Mouse (Mus musculus) testis, adult 2 months (tissue): ENCODE data around the gene Stac. TPM values are rescaled to one million over a fixed set of nuclear protein-coding genes. Genes with fewer than 3 reads are reported as not detected.

ENCODE experiments used
- H3K27ac ChIP-seq: fragments of 200-500 bp; 2 replicates; pipeline ENCODE4 v1.5.1; 2012; ENCODE audit warnings: low read depth, low read length; ENCODE audit not compliant: control insufficient read depth, insufficient read depth
- H3K27me3 ChIP-seq: fragments of 200-500 bp; 2 replicates; pipeline ENCODE4 v1.6.1; 2012; ENCODE audit warnings: mild to moderate bottlenecking, low read length, moderate library complexity; ENCODE audit not compliant: control insufficient read depth, insufficient read depth
- H3K36me3 ChIP-seq: fragments of 200-500 bp; 2 replicates; pipeline ENCODE4 v1.6.1; 2012; ENCODE audit warnings: mild to moderate bottlenecking, low read length; ENCODE audit not compliant: control insufficient read depth, insufficient read depth
- H3K4me1 ChIP-seq: fragments of 200-500 bp; 2 replicates; pipeline ENCODE4 v1.6.1; 2012; ENCODE audit warnings: low read length; ENCODE audit not compliant: control insufficient read depth, insufficient read depth
- H3K4me3 ChIP-seq: fragments of 200-500 bp; 2 replicates; pipeline ENCODE4 v1.5.1; 2012; ENCODE audit warnings: low read depth, mild to moderate bottlenecking, low read length, moderate library complexity, mixed read lengths; ENCODE audit not compliant: control insufficient read depth
- CTCF ChIP-seq: fragments of 200-500 bp; IDR thresholded peaks from 2 replicates; pipeline ENCODE4 v1.5.1; 2012; ENCODE audit warnings: low read depth, mild to moderate bottlenecking, inconsistent platforms, low read length, moderate library complexity; ENCODE audit not compliant: control insufficient read depth, insufficient read depth, insufficient replicate concordance
- POLR2A ChIP-seq: fragments of 200-500 bp; IDR thresholded peaks from 2 replicates; pipeline ENCODE4 v1.6.1; 2012; ENCODE audit warnings: low read depth, mild to moderate bottlenecking, inconsistent platforms, low read length, moderate library complexity; ENCODE audit not compliant: control insufficient read depth
- polyA plus RNA-seq: library from polyadenylated mRNA; depleted of rRNA; stranded (reverse); fragments of >200 nt; gene quantifications from 2 replicates; pipeline ENCODE4 v1.2.3, GENCODE M21; 2012

Stac gene
- polyA plus RNA-seq, 1 experiment = 0.27 TPM

- Histone ChIP-seq H3K4me1 (no peaks in the 10 kb centered on the region), H3K27me3 (no peaks in the 10 kb centered on the region), H3K36me3 (no peaks in the 10 kb centered on the region), H3K27ac (no peak overlapping the region), H3K4me3 (no peak overlapping the region)
- no peak for TF ChIP-seq CTCF
- no peak for TF ChIP-seq POLR2A
These were observed 20.3 kb downstream of the Stac start for GRCm38 (mm10) chr9:111669816-111670215.

DNA sequence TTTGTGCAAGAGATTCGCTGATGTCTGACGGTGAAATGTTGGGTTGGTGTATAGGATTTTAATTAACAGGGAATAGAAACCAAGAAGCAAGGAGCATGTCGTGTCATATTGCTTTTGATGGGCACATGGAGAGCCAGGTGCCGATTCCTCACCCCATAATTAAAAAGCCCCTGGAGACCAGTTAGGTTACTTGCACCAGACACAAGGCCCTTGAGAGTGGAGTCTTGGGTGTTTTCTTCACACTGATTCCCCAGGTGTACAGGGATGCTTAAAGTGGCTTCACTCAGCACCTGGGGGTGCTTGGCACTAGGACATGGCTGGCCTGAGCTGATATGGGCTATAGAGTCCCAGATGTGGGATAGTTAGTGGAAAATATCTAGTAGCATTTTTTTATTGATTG is 35.1 kb downstream of the Stac start:
- H3K27me3 ChIP-seq = no peaks in the 10 kb centered on the region
- no peak for TF ChIP-seq CTCF
- no peaks in the 10 kb centered on the region for H3K36me3 ChIP-seq
- H3K4me3 ChIP-seq = no peak overlapping the region
- H3K27ac ChIP-seq = no peak overlapping the region
- no peaks in the 10 kb centered on the region for H3K4me1 ChIP-seq

DNA sequence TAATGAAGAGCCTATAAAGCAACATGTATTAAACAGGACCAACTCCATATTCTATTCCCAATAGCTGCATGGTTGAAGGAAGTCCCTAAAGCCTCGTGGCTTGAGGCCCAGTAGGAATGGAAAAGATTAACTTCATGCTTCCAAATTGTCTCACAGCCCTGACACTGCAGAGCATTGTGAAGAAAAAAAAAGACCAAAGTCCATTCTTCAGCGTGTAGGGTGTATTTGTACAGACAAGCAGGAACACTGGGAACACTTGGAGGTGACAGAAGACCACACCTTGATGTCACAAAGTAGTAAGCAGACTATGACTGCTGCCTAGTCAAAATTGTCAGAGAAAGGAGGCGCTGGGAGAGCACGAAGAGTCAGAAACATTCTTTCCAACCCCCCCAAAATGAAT is 45.9 kb downstream of the Stac start:
- Histone ChIP-seq H3K4me3 (no peak overlapping the region), H3K27me3 (no peaks in the 10 kb centered on the region), H3K4me1 (no peaks in the 10 kb centered on the region), H3K36me3 (no peaks in the 10 kb centered on the region), H3K27ac (no peak overlapping the region)
- TF ChIP-seq POLR2A = no peak
- no peak for TF ChIP-seq CTCF

GRCm38 (mm10) chr9:111643369-111643768 is 46.8 kb downstream of the Stac start:
- H3K27me3 ChIP-seq = no peaks in the 10 kb centered on the region
- no peaks in the 10 kb centered on the region for H3K36me3 ChIP-seq
- H3K27ac ChIP-seq = no peak overlapping the region
- TF ChIP-seq POLR2A (no peak), CTCF (no peak)
- no peaks in the 10 kb centered on the region for H3K4me1 ChIP-seq
- H3K4me3 ChIP-seq = no peak overlapping the region

- no peaks in the 10 kb centered on the region for H3K36me3 ChIP-seq
- TF ChIP-seq POLR2A (no peak), CTCF (no peak)
- no peak overlapping the region for H3K4me3 ChIP-seq
- H3K27me3 ChIP-seq = no peaks in the 10 kb centered on the region
- no peaks in the 10 kb centered on the region for H3K4me1 ChIP-seq
- H3K27ac ChIP-seq = no peak overlapping the region
These were observed 52.5 kb downstream of the Stac start for GRCm38 (mm10) chr9:111637641-111638040.

- no peaks in the 10 kb centered on the region for H3K4me1 ChIP-seq
- H3K4me3 ChIP-seq = no peak overlapping the region
- H3K36me3 ChIP-seq = no peaks in the 10 kb centered on the region
- no peaks in the 10 kb centered on the region for H3K27me3 ChIP-seq
- TF ChIP-seq CTCF = no peak
- TF ChIP-seq POLR2A = no peak
- no peak overlapping the region for H3K27ac ChIP-seq
These were observed 57.3 kb downstream of the Stac start for GRCm38 (mm10) chr9:111632833-111633232.

DNA sequence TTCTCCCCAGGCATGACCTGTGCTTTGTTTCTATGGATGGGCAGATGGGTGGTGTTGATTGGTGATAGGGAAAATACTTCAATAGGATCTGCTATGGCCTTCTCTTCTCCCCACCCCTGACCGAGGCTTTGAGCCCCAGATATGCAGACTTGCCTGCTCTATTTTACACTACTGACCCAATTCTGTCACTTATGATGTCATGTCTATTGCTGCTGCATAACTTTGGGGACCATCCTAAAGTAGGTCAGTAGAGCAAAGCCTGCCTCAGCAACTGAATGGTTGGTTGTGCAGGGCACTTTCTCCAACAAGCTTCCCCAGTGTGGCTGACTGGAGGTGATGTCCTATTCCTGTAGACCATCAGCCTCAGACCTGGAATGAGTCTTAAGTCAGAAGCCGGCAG is 69.0 kb downstream of the Stac start:
- TF ChIP-seq POLR2A = no peak
- TF ChIP-seq CTCF = no peak

GRCm38 (mm10) chr9:111611341-111611740 is 78.8 kb downstream of the Stac start:
- no peak for TF ChIP-seq CTCF
- no peak for TF ChIP-seq POLR2A
- no peaks in the 10 kb centered on the region for H3K36me3 ChIP-seq
- no peak overlapping the region for H3K27ac ChIP-seq
- no peak overlapping the region for H3K4me3 ChIP-seq
- no peaks in the 10 kb centered on the region for H3K27me3 ChIP-seq
- H3K4me1 ChIP-seq = no peaks in the 10 kb centered on the region

More for the DNA sequence above, 69.0 kb downstream of the Stac start:
- H3K27me3 ChIP-seq = no peaks in the 10 kb centered on the region
- H3K4me3 ChIP-seq = no peak overlapping the region
- no peak overlapping the region for H3K27ac ChIP-seq
- no peaks in the 10 kb centered on the region for H3K4me1 ChIP-seq
- no peaks in the 10 kb centered on the region for H3K36me3 ChIP-seq
